Comparison of ENCODE assay signal across 9 mouse cellular contexts in the genomic region with DNA sequence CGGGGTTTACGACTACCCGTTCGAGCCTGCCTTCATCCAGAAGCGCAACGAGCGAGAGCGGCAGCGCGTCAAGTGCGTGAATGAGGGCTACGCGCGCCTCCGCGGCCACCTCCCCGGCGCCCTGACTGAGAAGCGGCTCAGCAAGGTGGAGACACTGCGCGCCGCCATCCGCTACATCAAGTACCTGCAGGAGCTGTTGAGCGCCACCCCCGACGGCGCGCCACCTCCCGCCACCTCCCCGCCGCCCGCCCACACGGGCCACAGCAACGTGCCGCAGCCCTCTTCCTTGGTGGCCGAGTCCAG. TPM values are rescaled to one million over a fixed set of nuclear protein-coding genes. Genes with fewer than 3 reads are reported as not detected.
DNase-seq lines count a peak whose midpoint lies in the region; ATAC-seq and TF ChIP-seq lines count a peak whose summit lies in the region.
"Had no signal": no experiment of that assay in that cellular context is flagged by ENCODE, and none has a peak within 500 bp of the region (broad histone marks: within the 10 kb centered on the region; RNA-seq: fewer than 3 reads in every experiment).

No protein-coding gene starts in this region.

- WGBS in intestine, postnatal 0 days = under 1% methylated on average over 34 of the region's 36 CpGs
- WGBS in midbrain, embryonic 11.5 days = 2% methylated on average over 36 of the region's 36 CpGs
- WGBS in stomach, postnatal 0 days = 1% methylated on average over 36 of the region's 36 CpGs

- H3K9ac ChIP-seq in intestine, postnatal 0 days (ENCODE audit: low read depth, low read length) = 0 out of 2 replicates have a peak overlapping the region, but pooled peaks have one; percentile 17
- H3K9ac ChIP-seq in midbrain, embryonic 11.5 days (ENCODE audit: low read length) = peak overlapping the region; percentile 36; the same call in 1 of the 2 replicates
- H3K9ac ChIP-seq in stomach, postnatal 0 days (ENCODE audit: low read length) = no peak overlapping the region

- H3K4me2 ChIP-seq in intestine, postnatal 0 days (replicated peaks; ENCODE audit: low read depth) = peak overlapping the region; percentile 60
- H3K4me2 ChIP-seq in midbrain, embryonic 11.5 days = peak overlapping the region; percentile 50
- H3K4me2 ChIP-seq in stomach, postnatal 0 days (replicated peaks; ENCODE audit: low read depth) = peak overlapping the region; percentile 45

- TF ChIP-seq CTCF in intestine, postnatal 0 days (IDR thresholded peaks at IDR 0.05; ENCODE audit: low read depth) = no peak
- TF ChIP-seq CTCF in stomach, postnatal 0 days (IDR thresholded peaks at IDR 0.05; ENCODE audit: low read depth) = no peak

- no peaks in the 10 kb centered on the region for H3K9me3 ChIP-seq in intestine, postnatal 0 days (ENCODE audit: control insufficient read depth)
- no peaks in the 10 kb centered on the region for H3K9me3 ChIP-seq in midbrain, embryonic 11.5 days (ENCODE audit: control insufficient read depth, low read length)
- H3K9me3 ChIP-seq in stomach, postnatal 0 days (ENCODE audit: control insufficient read depth, low read length) = no peaks in the 10 kb centered on the region

- H3K27ac ChIP-seq in intestine, postnatal 0 days (ENCODE audit: low read depth, low read length) = no peak overlapping the region
- no peak overlapping the region for H3K27ac ChIP-seq in midbrain, embryonic 11.5 days (ENCODE audit: low read depth, low read length)
- no peak overlapping the region for H3K27ac ChIP-seq in stomach, postnatal 0 days (replicated peaks)

- DNase-seq in cerebellum, postnatal 10 days = peak; percentile 48 to 52
- DNase-seq in cerebellum, adult 8-10 months = no peak
- DNase-seq in urinary bladder, postnatal 14 days (ENCODE audit: low spot score) = peak; percentile 15
- DNase-seq in urinary bladder, postnatal 25 days (ENCODE audit: low spot score) = no peak
- DNase-seq in midbrain, embryonic 11.5 days (ENCODE audit: low spot score, missing footprints) = no peak
- DNase-seq in stomach, postnatal 0 days (ENCODE audit: low spot score) = peak; percentile 64
- DNase-seq in gastrocnemius, adult 18-20 months (ENCODE audit: low spot score) = no peak

- peak overlapping the region; percentile 21; the same call in 1 of the 2 replicates for H3K4me3 ChIP-seq in intestine, postnatal 0 days (ENCODE audit: low read depth, low read length)
- peak overlapping the region; percentile 32 for H3K4me3 ChIP-seq in midbrain, embryonic 11.5 days (ENCODE audit: low read depth, low read length)
- peak overlapping the region; percentile 23 for H3K4me3 ChIP-seq in stomach, postnatal 0 days (ENCODE audit: low read depth, low read length)
- H3K4me3 ChIP-seq: erythroblast, embryonic 14.5 days had no signal

- H3K4me1 ChIP-seq in intestine, postnatal 0 days (replicated peaks; ENCODE audit: control insufficient read depth, insufficient read depth, low read length) = no peaks in the 10 kb centered on the region
- peaks cover 11% of the 10 kb centered on the region for H3K4me1 ChIP-seq in midbrain, embryonic 11.5 days (ENCODE audit: control insufficient read depth, insufficient read depth, low read length)
- H3K4me1 ChIP-seq in stomach, postnatal 0 days (replicated peaks; ENCODE audit: control insufficient read depth, insufficient read depth) = no peaks in the 10 kb centered on the region

- no peaks in the 10 kb centered on the region for H3K36me3 ChIP-seq in intestine, postnatal 0 days (ENCODE audit: control insufficient read depth, insufficient read depth)
- no peaks in the 10 kb centered on the region for H3K36me3 ChIP-seq in midbrain, embryonic 11.5 days (ENCODE audit: control insufficient read depth, insufficient read depth, low read length)
- H3K36me3 ChIP-seq in stomach, postnatal 0 days (ENCODE audit: control insufficient read depth, insufficient read depth, low read length) = no peaks in the 10 kb centered on the region

- H3K27me3 ChIP-seq in intestine, postnatal 0 days (replicated peaks; ENCODE audit: control insufficient read depth, insufficient read depth, low read length) = peaks cover 43% of the 10 kb centered on the region
- H3K27me3 ChIP-seq in midbrain, embryonic 11.5 days (ENCODE audit: control insufficient read depth, insufficient read depth, low read length) = peaks cover 28% of the 10 kb centered on the region
- H3K27me3 ChIP-seq in stomach, postnatal 0 days (ENCODE audit: control insufficient read depth, insufficient read depth, low read length) = no peaks in the 10 kb centered on the region

- TF ChIP-seq EP300 in stomach, postnatal 0 days (optimal IDR thresholded peaks at IDR 0.05) = no peak

- ATAC-seq in intestine, postnatal 0 days = peak; percentile 47; the same call in 1 of the 2 replicates
- ATAC-seq in midbrain, embryonic 11.5 days (ENCODE audit: low FRiP score) = no peak
- ATAC-seq in stomach, postnatal 0 days (ENCODE audit: low FRiP score, low TSS enrichment) = peak; percentile 53

RNA-seq across cellular contexts. Expression of a gene that starts 0.4 kb away (rescaled TPM):
- not detected in 2 replicates for polyA plus RNA-seq in intestine, postnatal 0 days (2015; fragmentation: Nextera tagmentation; extraction: Ambion mirVana)
- not detected in 2 replicates for polyA plus RNA-seq in midbrain, embryonic 11.5 days (2014; fragmentation: Nextera tagmentation; extraction: Ambion mirVana)
- 0.18 TPM in 1 of 2 replicates, not detected in the other for polyA plus RNA-seq in stomach, postnatal 0 days (2015; fragmentation: Nextera tagmentation; extraction: Ambion mirVana)
- total RNA-seq in gastrocnemius, adult 18-20 months (2021) = not detected

RNA-seq across cellular contexts. Expression of a gene that starts 1.6 kb away (rescaled TPM):
- 0.08 and 0.22 TPM in 2 replicates for polyA plus RNA-seq in intestine, postnatal 0 days (2015; fragmentation: Nextera tagmentation; extraction: Ambion mirVana)
- 0.06 and 0.23 TPM in 2 replicates for polyA plus RNA-seq in midbrain, embryonic 11.5 days (2014; fragmentation: Nextera tagmentation; extraction: Ambion mirVana)
- polyA plus RNA-seq in stomach, postnatal 0 days (2015; fragmentation: Nextera tagmentation; extraction: Ambion mirVana) = 0.18 TPM in 1 of 2 replicates, not detected in the other
- total RNA-seq in gastrocnemius, adult 18-20 months (2021) = 1,000 to 10,000 TPM in 1 of 2 experiments, 100 to 1,000 TPM in 1; 824 to 1,030 TPM
- polyA plus RNA-seq: erythroblast, embryonic 14.5 days had no signal

RNA-seq across cellular contexts. Expression of a gene that starts 43.0 kb away (rescaled TPM):
- 212 and 237 TPM in 2 replicates for polyA plus RNA-seq in intestine, postnatal 0 days (2015; fragmentation: Nextera tagmentation; extraction: Ambion mirVana)
- polyA plus RNA-seq in midbrain, embryonic 11.5 days (2014; fragmentation: Nextera tagmentation; extraction: Ambion mirVana) = 58.8 and 60.9 TPM in 2 replicates
- polyA plus RNA-seq in stomach, postnatal 0 days (2015; fragmentation: Nextera tagmentation; extraction: Ambion mirVana) = 65.9 and 66.1 TPM in 2 replicates
- 1 to 10 TPM; 5.9 to 7.0 TPM for total RNA-seq in gastrocnemius, adult 18-20 months (2021)

RNA-seq across cellular contexts. Expression of a gene that starts 44.8 kb away (rescaled TPM):
- 0.03 and 0.09 TPM in 2 replicates for polyA plus RNA-seq in intestine, postnatal 0 days (2015; fragmentation: Nextera tagmentation; extraction: Ambion mirVana)
- 0.04 TPM in 1 of 2 replicates, not detected in the other for polyA plus RNA-seq in midbrain, embryonic 11.5 days (2014; fragmentation: Nextera tagmentation; extraction: Ambion mirVana)
- 0.02 and 0.04 TPM in 2 replicates for polyA plus RNA-seq in stomach, postnatal 0 days (2015; fragmentation: Nextera tagmentation; extraction: Ambion mirVana)
- total RNA-seq in gastrocnemius, adult 18-20 months (2021) = 10 to 100 TPM; 32.4 to 62.9 TPM
- polyA plus RNA-seq: erythroblast, embryonic 14.5 days had no signal

Comparison
In these comparisons a context has a peak if more than half of its experiments do, and no peak if none do; other contexts are left out.
1. DNase-seq: peak in cerebellum, postnatal 10 days (2 of 2), urinary bladder, postnatal 14 days (single experiment) and stomach, postnatal 0 days (single experiment); none in cerebellum, adult 8-10 months (single experiment), urinary bladder, postnatal 25 days (single experiment), midbrain, embryonic 11.5 days (single experiment) and gastrocnemius, adult 18-20 months (single experiment).
2. Peak in every context shown above with its lines, with median percentiles within 50 percentile points of each other: H3K4me2 ChIP-seq and H3K4me3 ChIP-seq.